Mouse (Mus musculus): Measurements from ENCODE around the gene Psmb8.
A peak's percentile ranks its signal among the peaks of the same experiment; 100 is the strongest.

DNA sequence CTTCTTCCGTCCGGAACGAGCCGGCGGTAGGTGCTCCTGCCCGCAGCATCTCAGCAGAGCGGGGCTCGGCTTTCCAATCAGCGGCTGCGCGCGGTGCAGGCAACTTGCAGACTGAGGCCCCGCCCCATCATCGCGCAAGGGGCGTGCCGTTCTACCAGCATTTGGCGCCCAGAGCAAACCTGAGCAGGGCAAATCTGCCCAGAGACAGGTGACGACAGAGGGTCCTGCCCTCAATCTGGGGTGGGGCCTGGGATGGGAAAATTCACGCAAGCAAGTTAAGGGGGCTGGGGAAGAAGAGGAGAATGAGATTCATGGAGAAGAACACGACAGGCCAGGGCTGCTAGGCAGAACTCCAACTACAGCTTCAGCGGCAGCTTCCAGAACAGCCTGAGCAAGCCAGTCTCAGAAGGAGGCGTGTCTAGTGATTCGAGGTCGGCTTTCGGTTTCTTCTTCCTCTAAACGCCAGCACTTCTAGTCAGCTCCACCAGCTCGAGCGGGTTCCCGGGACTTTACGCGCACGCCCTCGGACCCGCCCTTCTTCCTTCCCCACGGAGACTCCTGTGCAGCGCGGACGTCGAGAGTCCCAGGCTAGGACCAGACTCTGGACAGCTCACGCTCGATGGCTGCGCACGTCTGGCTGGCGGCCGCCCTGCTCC, 10.1 kb upstream of the Psmb8 start, which contains the start of the genes Tap1 and Psmb9:
- TF ChIP-seq CTCF (IDR thresholded peaks at IDR 0.05; ENCODE audit: borderline replicate concordance, insufficient read depth, low read length), result no peak
- peak; percentile 67 for TF ChIP-seq POLR2A (IDR thresholded peaks at IDR 0.05; ENCODE audit: low read depth, low read length)
